Mouse (Mus musculus) embryo, embryonic 11 days (tissue): ENCODE data around the gene Lurap1.

Experiments
- DNase-seq: peaks from one replicate; pipeline ENCODE4 v3.0.0-alpha.2; 2015

Gene Lurap1

GRCm38 (mm10) chr4:116151238-116151637 is at the start of gene Lurap1:
Gene Lurap1, minus strand, starts transcription at chr4:116151338.
- no peak for DNase-seq

GRCm38 (mm10) chr4:116198422-116198821 is 47.3 kb upstream of the Lurap1 start:
- DNase-seq: no peak

GRCm38 (mm10) chr4:116193583-116194383 is 42.6 kb upstream of the Lurap1 start:
- DNase-seq: no peak

GRCm38 (mm10) chr4:116192286-116192835 is 41.2 kb upstream of the Lurap1 start:
- peak; percentile 10 for DNase-seq

- DNase-seq: no peak
These were observed 33.9 kb upstream of the Lurap1 start for GRCm38 (mm10) chr4:116185083-116185482.

- DNase-seq: peak; percentile 56
These were observed 31.6 kb upstream of the Lurap1 start for GRCm38 (mm10) chr4:116182745-116183144.

- no peak for DNase-seq
These were observed 30.9 kb upstream of the Lurap1 start for GRCm38 (mm10) chr4:116182079-116182478.

- peak; percentile 23 for DNase-seq
These were observed 26.0 kb upstream of the Lurap1 start for GRCm38 (mm10) chr4:116177140-116177539.

- DNase-seq: peak; percentile 62
These were observed 25.4 kb upstream of the Lurap1 start for GRCm38 (mm10) chr4:116176543-116176988.

- no peak for DNase-seq
These were observed 24.8 kb upstream of the Lurap1 start for GRCm38 (mm10) chr4:116175711-116176542.

- DNase-seq: no peak
These were observed 24.0 kb upstream of the Lurap1 start for GRCm38 (mm10) chr4:116175136-116175535.

- DNase-seq: no peak
These were observed 23.5 kb upstream of the Lurap1 start for GRCm38 (mm10) chr4:116174466-116175116.

- DNase-seq: no peak
These were observed 22.6 kb upstream of the Lurap1 start for GRCm38 (mm10) chr4:116173752-116174151.

GRCm38 (mm10) chr4:116173072-116173471 is 21.9 kb upstream of the Lurap1 start, which contains the start of the genes 1700042G07Rik and Gm49337:
Gene 1700042G07Rik, plus strand, starts transcription at chr4:116173372.
Gene Gm49337, plus strand, starts transcription at chr4:116173384.
- no peak for DNase-seq

GRCm38 (mm10) chr4:116169353-116169672 is 18.2 kb upstream of the Lurap1 start:
- no peak for DNase-seq

GRCm38 (mm10) chr4:116168617-116169352 is 17.6 kb upstream of the Lurap1 start:
- DNase-seq: peak; percentile 79

- no peak for DNase-seq
These were observed 16.3 kb upstream of the Lurap1 start, which contains the start of gene Tspan1 for GRCm38 (mm10) chr4:116167404-116167803. Gene Tspan1, minus strand, starts transcription at chr4:116167601.

GRCm38 (mm10) chr4:116165708-116166407 is 14.7 kb upstream of the Lurap1 start:
- no peak for DNase-seq

GRCm38 (mm10) chr4:116164759-116165554 is 13.8 kb upstream of the Lurap1 start:
- DNase-seq: no peak

- DNase-seq: no peak
These were observed 11.0 kb upstream of the Lurap1 start for GRCm38 (mm10) chr4:116162142-116162541.

GRCm38 (mm10) chr4:116160769-116161168 is 9.6 kb upstream of the Lurap1 start:
- DNase-seq: no peak
